Mouse (Mus musculus) bone marrow macrophage, adult 2 months (primary cell): Measurements from ENCODE around the gene Ext2.

ENCODE experiments used
- CTCF ChIP-seq: IDR thresholded peaks from 2 replicates; pipeline ENCODE4 v1.5.1; 2012; ENCODE audit warnings: low read depth, mild to moderate bottlenecking, low read length, moderate library complexity
- POLR2A ChIP-seq: IDR thresholded peaks from 2 replicates; pipeline ENCODE4 v1.6.1; 2012; ENCODE audit warnings: mild to moderate bottlenecking, low read depth, low read length, borderline replicate concordance

- no peak for TF ChIP-seq CTCF
- no peak for TF ChIP-seq POLR2A
These were observed 16.8 kb downstream of the Ext2 start for GRCm38 (mm10) chr2:93805523-93805922.
